Mouse (Mus musculus) testis, postnatal 10 days (tissue): Measurements from ENCODE around the gene Gpt2.

ENCODE experiments used
- DNase-seq: peaks from one replicate; pipeline ENCODE4 v3.0.0; 2021; ENCODE audit warnings: low spot score

The Gpt2 gene

DNA sequence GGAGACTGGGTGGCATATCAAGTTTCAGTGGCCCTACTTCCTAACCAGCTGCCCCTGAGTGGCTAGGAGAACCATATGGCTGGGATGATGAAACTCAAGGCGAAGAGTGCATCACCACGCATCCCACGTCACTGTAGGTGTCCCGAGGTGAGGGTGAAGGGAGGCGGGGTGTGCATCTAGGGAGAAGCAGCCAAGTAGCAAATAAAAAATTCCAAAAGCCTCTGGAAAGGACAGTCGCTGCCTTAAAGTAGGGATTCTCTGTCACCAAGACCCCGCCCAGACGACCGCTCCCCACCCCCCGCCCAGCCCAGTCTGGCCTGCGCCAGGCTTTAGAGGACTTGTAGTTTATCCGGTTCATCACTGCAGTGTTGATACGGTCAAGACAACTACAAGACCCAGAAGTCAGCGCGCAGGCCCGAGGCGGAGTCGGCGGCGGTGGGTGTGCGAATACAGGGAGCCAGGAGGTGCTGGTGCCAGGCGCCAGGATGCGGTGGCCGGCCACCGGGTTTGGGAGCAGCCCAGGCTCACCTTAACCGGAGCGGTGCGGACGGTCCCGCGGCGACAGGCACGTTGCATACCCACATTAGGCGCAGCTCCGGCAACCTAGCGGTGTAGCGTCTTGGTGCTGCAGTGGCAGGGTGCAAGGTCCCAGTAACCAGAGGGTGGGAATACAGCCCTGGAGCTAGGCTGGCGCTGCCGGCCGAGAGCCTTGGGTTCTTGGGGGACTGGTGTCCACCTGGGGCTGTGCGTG is at the start of gene Gpt2:
Gene Gpt2 (plus strand): TSS at position 452 of the 751 bp plus-strand sequence.
- peak; percentile 91 for DNase-seq

GRCm38 (mm10) chr8:85444092-85444491 is 48.3 kb upstream of the Gpt2 start:
- no peak for DNase-seq

- no peak for DNase-seq
Measured at GRCm38 (mm10) chr8:85445936-85446685, 46.3 kb upstream of the Gpt2 start.

DNA sequence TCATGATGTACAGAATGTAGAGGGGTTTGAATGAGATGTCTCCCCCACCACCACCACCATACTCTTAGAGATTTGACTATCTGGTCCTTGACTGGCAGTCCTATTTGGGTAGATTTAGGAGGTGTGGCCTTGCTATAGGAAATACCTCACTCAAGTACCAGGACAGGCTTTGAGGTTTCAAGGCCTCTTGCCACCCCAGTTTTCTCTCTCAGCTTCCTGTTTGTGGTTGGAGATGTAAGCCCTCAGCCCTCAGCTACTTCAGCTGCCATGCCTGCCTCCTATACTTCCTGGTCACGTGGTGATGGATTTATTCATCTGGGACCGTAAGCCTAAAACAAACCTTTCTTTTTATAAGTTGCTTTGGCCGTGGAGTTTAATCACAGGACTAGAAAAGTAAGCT is 42.0 kb upstream of the Gpt2 start:
- DNase-seq, result no peak

DNA sequence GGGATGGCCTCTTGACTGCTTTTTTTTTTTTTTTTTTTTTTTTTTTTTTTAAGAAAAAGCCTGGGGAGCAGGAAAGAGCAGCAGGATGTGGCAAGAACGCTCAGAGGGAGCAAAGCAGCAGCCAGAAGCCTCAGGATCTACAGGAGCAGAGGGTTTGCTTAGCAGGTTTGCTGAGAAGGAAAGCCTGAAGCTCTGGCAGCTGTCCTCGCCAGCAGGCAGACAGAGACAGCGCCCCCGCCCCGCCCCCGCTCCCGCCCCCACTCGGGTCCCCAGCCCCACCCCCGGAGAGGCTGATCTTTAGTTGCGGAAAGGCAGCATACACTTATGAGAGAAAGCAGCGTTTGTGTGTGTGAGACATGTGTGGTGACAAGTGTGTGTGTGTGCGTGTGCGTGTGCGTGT is 40.0 kb upstream of the Gpt2 start:
- DNase-seq, result no peak

- no peak for DNase-seq
Measured at GRCm38 (mm10) chr8:85453256-85453655, 39.1 kb upstream of the Gpt2 start.

- no peak for DNase-seq
Measured at GRCm38 (mm10) chr8:85454750-85455149, 37.6 kb upstream of the Gpt2 start.

DNA sequence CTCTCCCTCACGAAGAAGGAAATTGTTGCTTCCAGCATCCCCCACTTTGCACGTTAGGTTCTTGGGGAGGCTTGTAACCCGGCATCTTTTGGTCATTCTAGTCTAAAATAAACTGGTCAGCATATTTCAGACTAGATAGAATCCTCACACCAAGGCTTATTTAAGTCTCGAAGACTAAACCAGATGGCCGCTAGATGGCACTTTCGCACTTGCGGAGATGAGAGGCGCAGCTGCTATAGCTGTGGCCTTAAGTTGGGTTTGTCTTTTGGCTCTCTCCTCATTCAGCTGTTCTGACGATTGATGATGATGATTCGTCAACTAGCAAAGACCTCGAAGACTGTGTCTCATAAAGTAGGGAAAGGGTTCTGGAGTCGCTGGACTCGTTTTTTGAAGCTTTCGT is 35.8 kb upstream of the Gpt2 start:
- peak; percentile 80 for DNase-seq

- no peak for DNase-seq
Measured at GRCm38 (mm10) chr8:85459582-85459981, 32.8 kb upstream of the Gpt2 start.

DNA sequence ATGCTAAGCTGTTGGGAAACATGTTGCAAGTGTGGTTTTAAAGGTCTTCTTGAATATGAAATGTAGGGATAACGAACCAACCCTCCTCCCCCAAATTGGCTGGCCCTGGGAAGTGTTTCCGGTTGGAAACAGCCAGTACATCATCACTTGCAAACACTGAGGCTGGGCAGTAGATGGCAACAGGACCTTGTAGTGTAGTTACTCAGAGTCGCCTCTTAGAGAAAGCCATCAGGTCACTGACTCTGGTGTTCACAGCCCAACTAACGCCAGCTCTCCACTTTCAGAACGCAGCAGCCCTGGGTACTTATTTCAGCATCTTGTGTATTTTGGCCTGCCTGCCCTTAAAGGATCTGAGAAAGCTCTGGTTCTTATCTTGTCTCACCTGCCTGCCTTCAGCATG is 31.6 kb upstream of the Gpt2 start:
- DNase-seq, result peak; percentile 45

GRCm38 (mm10) chr8:85461377-85461776 is 31.0 kb upstream of the Gpt2 start:
- no peak for DNase-seq

DNA sequence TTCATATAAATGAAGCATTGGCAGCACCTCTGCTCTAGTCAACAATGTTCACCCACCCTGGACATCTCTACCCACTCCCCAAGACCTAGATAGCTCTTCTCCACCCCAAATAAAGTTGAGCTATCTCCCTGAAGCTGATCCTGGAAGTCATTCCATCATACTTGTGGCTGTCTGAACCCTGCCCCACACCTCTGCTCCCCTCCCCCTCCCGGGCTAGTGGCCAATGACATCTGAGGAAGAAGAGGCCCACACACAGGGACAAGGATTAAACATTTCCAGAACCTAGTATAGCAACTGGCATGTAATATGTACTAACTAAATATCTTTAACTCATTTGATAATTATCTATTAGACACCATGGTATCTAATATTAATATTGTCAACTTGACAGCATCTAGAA is 29.9 kb upstream of the Gpt2 start:
- DNase-seq, result no peak

DNA sequence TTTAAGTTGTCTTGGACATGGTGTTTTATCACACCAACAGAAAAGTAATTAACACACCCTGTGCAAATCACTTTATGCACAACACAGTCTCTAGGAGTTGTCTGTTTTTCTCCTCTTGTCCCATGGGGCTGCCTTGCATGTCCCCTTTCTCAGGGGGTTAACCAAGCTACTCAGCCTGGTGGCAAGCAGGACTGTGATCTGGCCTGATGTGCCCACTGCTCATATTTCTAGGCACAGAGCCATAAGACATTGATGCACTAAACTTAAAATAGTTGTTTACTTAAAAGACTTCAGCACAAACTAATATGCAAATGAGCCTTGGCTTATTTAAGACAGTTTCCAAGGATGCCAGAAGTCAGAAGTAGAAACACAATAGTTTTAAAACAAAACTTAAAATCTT is 28.1 kb upstream of the Gpt2 start:
- DNase-seq, result no peak

DNA sequence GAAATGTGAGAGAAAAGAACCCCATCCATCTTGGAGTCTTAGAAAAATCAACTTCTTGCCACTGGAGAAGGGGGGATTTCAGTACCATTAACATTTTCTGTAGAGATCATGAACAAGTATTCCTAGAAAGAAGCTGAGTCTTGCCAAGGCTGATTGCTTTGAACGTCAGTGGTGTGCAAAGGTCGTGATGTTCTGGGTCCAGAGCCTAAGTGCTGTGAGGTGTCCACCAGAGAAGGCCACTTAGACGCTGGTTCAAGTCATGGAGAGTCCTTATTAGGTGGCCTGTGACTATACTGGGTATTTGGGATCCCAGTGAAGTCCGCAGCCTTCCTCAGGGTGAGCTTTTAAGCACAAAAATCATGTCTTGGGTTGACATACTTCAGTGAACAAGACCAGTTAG is 26.3 kb upstream of the Gpt2 start:
- no peak for DNase-seq

DNA sequence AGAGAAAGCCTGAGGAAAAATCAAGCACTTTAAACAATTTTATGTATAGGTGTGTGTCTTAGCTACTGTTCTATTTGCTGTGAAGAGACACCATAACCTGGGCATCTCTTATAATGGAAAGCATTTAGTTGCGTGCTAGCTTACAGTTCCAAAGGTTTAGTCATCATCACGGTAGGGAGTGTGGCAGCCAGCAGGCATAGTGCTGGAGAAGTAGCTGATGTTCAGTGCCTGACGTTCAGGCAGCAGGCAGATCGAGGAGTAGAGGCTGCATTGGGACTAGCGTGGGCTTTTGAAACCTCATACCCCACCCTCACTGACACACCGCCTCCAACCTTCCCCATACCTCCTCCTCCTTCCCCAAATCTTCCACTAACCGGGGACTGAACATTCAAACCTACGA is 21.6 kb upstream of the Gpt2 start:
- no peak for DNase-seq

GRCm38 (mm10) chr8:85472800-85473199 is 19.6 kb upstream of the Gpt2 start:
- no peak for DNase-seq

GRCm38 (mm10) chr8:85473246-85473645 is 19.1 kb upstream of the Gpt2 start:
- DNase-seq, result no peak

GRCm38 (mm10) chr8:85474924-85475323 is 17.5 kb upstream of the Gpt2 start:
- no peak for DNase-seq

DNA sequence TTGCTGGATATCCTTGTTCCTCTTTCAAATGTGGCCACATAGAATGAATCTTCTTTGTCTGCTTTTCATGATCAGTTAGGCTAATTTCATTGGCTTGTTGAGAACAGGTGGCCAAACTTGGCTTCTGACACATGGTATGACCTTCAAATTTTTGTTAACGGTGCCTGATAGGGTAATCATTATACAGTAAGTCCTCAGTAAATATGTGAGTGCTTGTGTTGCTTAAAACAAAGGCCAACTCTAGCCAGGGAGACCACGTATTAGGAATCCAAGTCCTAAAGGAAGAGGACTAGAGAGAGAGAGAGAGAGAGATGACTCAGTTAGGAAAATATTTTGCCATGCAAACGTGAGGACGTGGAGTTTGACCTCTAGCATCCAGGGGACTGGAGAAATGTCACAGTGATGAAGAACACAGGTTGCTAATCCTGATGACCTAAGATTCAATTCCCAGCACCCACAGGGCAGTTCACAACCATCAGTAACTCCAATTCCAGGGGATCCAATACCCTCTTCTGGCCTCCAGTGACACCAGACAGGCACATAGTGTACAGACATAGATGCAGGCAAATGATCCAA is 15.3 kb upstream of the Gpt2 start:
- no peak for DNase-seq

GRCm38 (mm10) chr8:85478397-85478796 is 14.0 kb upstream of the Gpt2 start:
- DNase-seq, result no peak

- DNase-seq, result no peak
Measured at GRCm38 (mm10) chr8:85479710-85480109, 12.7 kb upstream of the Gpt2 start.

GRCm38 (mm10) chr8:85481900-85482299 is 10.5 kb upstream of the Gpt2 start:
- DNase-seq, result no peak

GRCm38 (mm10) chr8:85482427-85482826 is 9.9 kb upstream of the Gpt2 start:
- DNase-seq, result no peak
